Mouse (Mus musculus): ENCODE data around the gene Sf3a2. TPM values are rescaled to one million over a fixed set of nuclear protein-coding genes. Genes with fewer than 3 reads are reported as not detected.

Gene Sf3a2
- total and polyA plus RNA-seq, 3 experiments: 50.4 to 210 TPM; not detected in 1

GRCm38 (mm10) chr10:80763502-80763901, 34.5 kb upstream of the Sf3a2 start:
- Histone ChIP-seq H3K27me3 (ENCODE audit: control insufficient read depth in 1 of 2, insufficient read depth in 2 of 2, low read length in 2 of 2) (no peaks in the 10 kb centered on the region), H3K9me3 (replicated peaks; ENCODE audit: insufficient read depth, low read length) (no peaks in the 10 kb centered on the region), H3K27ac (ENCODE audit: control insufficient read depth, low read depth, low read length) (no peak overlapping the region), H3K9ac (ENCODE audit: control insufficient read depth, low read depth, low read length, poor library complexity, severe bottlenecking) (no peak overlapping the region), H3K4me1 (ENCODE audit: control insufficient read depth in 1 of 2, insufficient read depth in 2 of 2, low read length in 2 of 2) (no peaks in the 10 kb centered on the region), H3K4me3 (ENCODE audit: control insufficient read depth in 1 of 2, insufficient read depth in 1 of 2, low read depth in 2 of 2, low read length in 2 of 2) (no peak overlapping the region), H3K36me3 (ENCODE audit: control insufficient read depth in 1 of 2, insufficient read depth in 2 of 2, low read length in 2 of 2) (peaks cover 0 to 21% of the 10 kb centered on the region in 2 experiments; a peak in 2 of 4 replicates), H3K79me2 (ENCODE audit: control insufficient read depth, insufficient read depth, low read length, poor library complexity) (peaks cover 53% of the 10 kb centered on the region)
- no peak for DNase-seq (ENCODE audit: low read depth, low spot score)
- no peak for TF ChIP-seq HCFC1 (IDR thresholded peaks at IDR 0.05; ENCODE audit: low read depth, low read length)
- no peak for TF ChIP-seq TBP (IDR thresholded peaks at IDR 0.05; ENCODE audit: low read depth, low read length)
- TF ChIP-seq MXI1 (IDR thresholded peaks at IDR 0.05; ENCODE audit: low read depth, low read length): no peak
- TF ChIP-seq USF1 (IDR thresholded peaks at IDR 0.05; ENCODE audit: low read depth, low read length): no peak
- TF ChIP-seq JUND (IDR thresholded peaks at IDR 0.05; ENCODE audit: low read depth, low read length): no peak
- no peak for TF ChIP-seq ZNF384 (IDR thresholded peaks at IDR 0.05; ENCODE audit: low read depth, low read length)
- TF ChIP-seq GABPA (IDR thresholded peaks at IDR 0.05; ENCODE audit: low read depth, low read length): no peak
- TF ChIP-seq ZMIZ1 (IDR thresholded peaks at IDR 0.05; ENCODE audit: low read depth, low read length): no peak
- no peak for TF ChIP-seq MYB (IDR thresholded peaks at IDR 0.05; ENCODE audit: low read depth, low read length)
- TF ChIP-seq CHD1 (IDR thresholded peaks at IDR 0.05; ENCODE audit: low read depth, low read length): no peak
- no peak for TF ChIP-seq USF2 (IDR thresholded peaks at IDR 0.05; ENCODE audit: borderline replicate concordance in 1 of 2, insufficient read depth in 1 of 2, low read depth in 1 of 2, low read length in 2 of 2)

DNA sequence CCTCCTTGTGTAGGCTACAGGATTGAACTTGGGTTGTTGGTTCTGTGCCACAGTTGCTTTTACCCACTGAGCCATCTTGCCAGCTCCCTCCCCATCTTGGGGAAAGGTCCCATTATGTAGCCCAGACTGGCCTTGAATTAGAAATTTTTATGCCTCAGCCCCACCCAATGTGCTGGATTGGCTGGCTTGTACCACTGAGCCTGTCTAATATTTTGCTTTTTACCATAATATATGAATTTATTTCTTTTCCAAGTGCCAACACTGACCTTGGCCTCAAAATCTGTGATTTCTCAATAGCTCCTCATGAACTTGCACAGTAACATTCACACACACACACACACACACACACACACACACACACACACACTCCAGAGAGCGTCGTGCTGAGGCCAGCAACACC, 32.3 kb upstream of the Sf3a2 start:
- H3K9ac ChIP-seq (ENCODE audit: control insufficient read depth, low read depth, low read length, poor library complexity, severe bottlenecking): no peak overlapping the region
- H3K79me2 ChIP-seq (ENCODE audit: control insufficient read depth, insufficient read depth, low read length, poor library complexity): peaks cover 31% of the 10 kb centered on the region
- H3K9me3 ChIP-seq (replicated peaks; ENCODE audit: insufficient read depth, low read length): no peaks in the 10 kb centered on the region
- no peak for TF ChIP-seq RAD21 (IDR thresholded peaks at IDR 0.05; ENCODE audit: low read depth, low read length)
- no peak for TF ChIP-seq ZMIZ1 (IDR thresholded peaks at IDR 0.05; ENCODE audit: low read depth, low read length)
- TF ChIP-seq BHLHE40 (IDR thresholded peaks at IDR 0.05; ENCODE audit: borderline replicate concordance, low read depth, low read length): no peak
- TF ChIP-seq EP300 (IDR thresholded peaks at IDR 0.05; ENCODE audit: low read depth in 1 of 2, low read length in 2 of 2): no peak
- no peak for TF ChIP-seq GABPA (IDR thresholded peaks at IDR 0.05; ENCODE audit: low read depth, low read length)
- no peak for TF ChIP-seq TCF12 (IDR thresholded peaks at IDR 0.05; ENCODE audit: low read depth, low read length)
- TF ChIP-seq MAX (IDR thresholded peaks at IDR 0.05; ENCODE audit: low read length): no peak
- H3K4me3 ChIP-seq (ENCODE audit: control insufficient read depth in 1 of 2, insufficient read depth in 1 of 2, low read depth in 2 of 2, low read length in 2 of 2): no peak overlapping the region
- H3K27me3 ChIP-seq (ENCODE audit: control insufficient read depth in 1 of 2, insufficient read depth in 2 of 2, low read length in 2 of 2): no peaks in the 10 kb centered on the region
- H3K4me1 ChIP-seq (ENCODE audit: control insufficient read depth in 1 of 2, insufficient read depth in 2 of 2, low read length in 2 of 2): no peaks in the 10 kb centered on the region
- no peak overlapping the region for H3K27ac ChIP-seq (ENCODE audit: control insufficient read depth, low read depth, low read length)
- peaks cover 0 to 27% of the 10 kb centered on the region in 2 experiments; a peak in 2 of 4 replicates for H3K36me3 ChIP-seq (ENCODE audit: control insufficient read depth in 1 of 2, insufficient read depth in 2 of 2, low read length in 2 of 2)
- no peak for DNase-seq (ENCODE audit: low read depth, low spot score)

Data from MEL (cell line).